Mouse (Mus musculus) myocyte (in vitro differentiated cells): ENCODE results near the gene Gm7544.

ENCODE experiments used
- E2F4 ChIP-seq: IDR thresholded peaks from one replicate; pipeline ENCODE4 v1.6.1; 2011; ENCODE audit warnings: mild to moderate bottlenecking, control low read depth, moderate library complexity; ENCODE audit not compliant: insufficient read depth
- MAX ChIP-seq: IDR thresholded peaks from one replicate; pipeline ENCODE4 v1.6.1; 2011; ENCODE audit warnings: low read depth, mild to moderate bottlenecking, control low read depth
- MYOG ChIP-seq, 3 experiments: IDR thresholded peaks; one replicate each; pipeline ENCODE4 v1.6.1; 2011; ENCODE audit warnings: control low read depth in 2 of 3, low read depth in 2 of 3, mild to moderate bottlenecking in 2 of 3; ENCODE audit not compliant: insufficient read length in 2 of 3, control insufficient read depth in 1 of 3, insufficient read depth in 1 of 3
- POLR2A ChIP-seq: IDR thresholded peaks from one replicate; pipeline ENCODE4 v1.6.1; 2011; ENCODE audit warnings: low read depth, mild to moderate bottlenecking, control low read depth, moderate library complexity; ENCODE audit not compliant: insufficient read length
- POLR2AphosphoS2 ChIP-seq: IDR thresholded peaks from one replicate; pipeline ENCODE4 v1.6.1; 2011; ENCODE audit warnings: low read depth, control low read depth; ENCODE audit not compliant: insufficient read length
- TCF12 ChIP-seq: IDR thresholded peaks from one replicate; pipeline ENCODE4 v1.6.1; 2011; ENCODE audit warnings: mild to moderate bottlenecking, control low read depth; ENCODE audit not compliant: poor library complexity, insufficient read depth, severe bottlenecking

GRCm38 (mm10) chr1:82992093-82992492 is 36.3 kb upstream of the Gm7544 start:
- TF ChIP-seq POLR2A (no peak), E2F4 (no peak), MYOG (IDR thresholded peaks at IDR 0.05; ENCODE audit: control insufficient read depth in 1 of 3, insufficient read depth in 1 of 3, insufficient read length in 2 of 3, low read depth in 2 of 3) (no peak), POLR2AphosphoS2 (no peak), TCF12 (no peak), MAX (no peak)
